Mouse (Mus musculus): ENCODE results near the gene Nkain2.

Nkain2 gene

DNA sequence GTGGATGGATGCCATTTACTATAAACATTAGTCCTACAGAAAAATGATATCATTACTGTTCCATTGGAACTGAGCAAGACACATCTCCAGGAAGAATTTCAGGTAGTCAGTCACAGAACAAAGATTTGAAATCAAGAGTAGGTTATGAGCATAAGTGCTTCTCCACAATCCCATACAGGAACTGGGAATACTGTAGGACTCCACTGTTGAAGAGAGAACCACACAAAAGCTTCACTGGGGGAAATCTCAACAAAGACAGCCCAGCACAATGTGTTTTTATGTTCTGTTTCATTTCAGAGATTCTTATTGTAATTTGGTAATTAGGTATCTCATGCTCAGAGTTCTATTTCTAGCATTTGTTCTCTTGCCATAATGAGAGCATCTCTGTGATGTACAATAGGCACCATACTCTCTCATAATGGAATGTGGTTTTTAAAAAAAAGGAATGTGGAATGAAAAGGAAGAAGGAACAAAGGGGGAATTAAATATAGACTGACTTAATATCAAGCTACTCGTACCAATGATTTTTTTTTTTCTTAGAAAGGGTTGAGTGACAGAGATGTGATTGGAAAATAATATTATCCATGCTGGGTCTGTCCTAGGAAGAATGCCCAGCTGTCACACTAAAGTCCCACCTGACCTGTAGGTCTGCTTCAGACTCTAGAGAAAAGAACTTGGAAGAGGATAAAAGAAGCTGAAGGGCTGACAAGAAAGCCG is 313.5 kb downstream of the Nkain2 start:
- no peak for DNase-seq (ENCODE audit: low spot score)

GRCm38 (mm10) chr10:32557673-32558072 is 332.6 kb downstream of the Nkain2 start:
- DNase-seq (ENCODE audit: low spot score) = no peak

DNA sequence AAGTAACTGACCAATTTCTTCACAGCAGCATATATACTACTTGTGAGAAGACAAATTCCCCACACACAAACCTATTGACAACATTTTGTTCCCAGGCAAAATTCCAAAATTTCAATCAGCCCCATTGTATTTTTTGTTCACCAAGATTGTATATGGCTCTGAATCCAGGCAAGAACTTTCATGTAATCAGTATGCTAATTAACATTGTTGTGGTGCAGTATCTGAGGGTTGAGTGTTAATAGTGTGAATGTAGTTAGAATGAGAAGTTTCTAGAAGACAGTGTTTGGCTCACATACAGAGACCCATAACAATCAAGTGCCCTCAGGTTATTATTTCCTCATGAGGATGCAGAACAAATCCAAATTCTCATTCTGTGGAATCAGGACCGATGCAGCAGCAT is 354.2 kb downstream of the Nkain2 start:
- DNase-seq (ENCODE audit: low spot score) = no peak

GRCm38 (mm10) chr10:32510821-32511220 is 379.4 kb downstream of the Nkain2 start:
- no peak for DNase-seq (ENCODE audit: low spot score)

- DNase-seq (ENCODE audit: low spot score) = no peak
Observed at GRCm38 (mm10) chr10:32494591-32495182, 395.6 kb downstream of the Nkain2 start.

- no peak for DNase-seq (ENCODE audit: low spot score)
Observed at GRCm38 (mm10) chr10:32493600-32493999, 396.7 kb downstream of the Nkain2 start.

- DNase-seq (ENCODE audit: low spot score) = no peak
Observed at GRCm38 (mm10) chr10:32462726-32463125, 427.5 kb downstream of the Nkain2 start.

DNA sequence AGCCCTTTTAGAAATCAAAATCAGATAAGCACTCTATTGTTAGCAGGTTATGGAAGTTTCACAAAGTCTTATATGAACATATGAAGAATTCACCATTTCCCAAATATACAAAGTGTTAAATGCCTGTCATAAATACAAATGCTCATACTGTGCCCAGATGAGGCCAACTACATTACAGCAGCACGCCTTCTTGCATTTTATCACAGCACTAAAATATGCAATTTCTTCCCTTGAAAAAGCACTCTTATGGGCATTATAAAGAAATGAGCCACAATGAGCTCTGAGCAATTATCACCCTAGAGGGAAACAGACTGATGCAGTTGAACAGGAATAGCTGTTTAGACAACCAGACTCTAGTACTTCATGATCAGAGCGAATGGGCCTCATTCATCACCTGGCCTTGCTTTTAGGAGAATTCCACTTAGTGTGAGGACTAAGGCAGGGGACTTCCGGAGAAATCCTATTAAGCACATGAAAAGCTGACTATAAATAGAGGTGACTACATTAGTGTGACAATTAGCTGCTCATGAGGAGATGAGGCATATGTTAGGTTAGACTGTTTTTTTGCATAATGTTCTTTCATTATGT is 450.2 kb downstream of the Nkain2 start:
- DNase-seq (ENCODE audit: low spot score) = no peak

DNA sequence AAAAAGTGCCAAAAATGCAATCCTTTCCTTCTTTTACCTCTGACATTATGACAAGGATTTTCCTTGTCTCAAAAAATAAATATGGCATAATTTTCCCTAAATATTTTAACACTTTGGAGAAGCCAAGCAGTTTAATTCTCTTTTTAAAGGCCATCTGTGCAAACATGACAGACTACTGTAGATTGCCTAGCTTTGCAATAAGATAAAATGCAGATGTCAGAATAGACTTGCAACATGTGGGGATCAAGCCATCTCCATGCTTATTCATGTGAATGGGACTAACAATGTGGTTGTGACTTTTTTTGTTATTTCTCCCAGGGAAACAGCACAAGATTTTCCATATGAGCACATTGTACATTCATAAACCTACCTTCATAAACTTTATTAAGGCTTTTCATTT is 476.0 kb downstream of the Nkain2 start:
- DNase-seq (ENCODE audit: low spot score) = no peak

DNA sequence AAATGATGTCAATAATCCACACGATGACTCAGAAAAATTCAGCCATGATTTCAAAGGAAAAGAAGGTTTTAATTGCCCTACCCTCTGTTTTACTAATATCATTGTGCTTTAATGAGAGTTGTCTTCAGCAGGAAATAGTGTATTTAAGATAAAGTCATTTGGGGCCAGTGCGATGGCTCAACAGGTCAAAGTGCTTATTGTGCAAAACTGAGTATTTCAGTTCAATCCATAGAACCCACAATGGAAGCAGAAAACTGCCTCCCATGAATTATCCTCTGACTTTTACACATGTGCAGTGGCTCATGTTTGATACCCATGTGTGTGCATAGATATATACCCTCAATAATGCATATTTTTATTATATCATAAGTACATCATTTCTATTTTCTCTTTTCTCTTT is 478.9 kb downstream of the Nkain2 start:
- no peak for DNase-seq (ENCODE audit: low spot score)

- no peak for DNase-seq (ENCODE audit: low spot score)
Observed at GRCm38 (mm10) chr10:32400961-32401360, 489.3 kb downstream of the Nkain2 start.

DNA sequence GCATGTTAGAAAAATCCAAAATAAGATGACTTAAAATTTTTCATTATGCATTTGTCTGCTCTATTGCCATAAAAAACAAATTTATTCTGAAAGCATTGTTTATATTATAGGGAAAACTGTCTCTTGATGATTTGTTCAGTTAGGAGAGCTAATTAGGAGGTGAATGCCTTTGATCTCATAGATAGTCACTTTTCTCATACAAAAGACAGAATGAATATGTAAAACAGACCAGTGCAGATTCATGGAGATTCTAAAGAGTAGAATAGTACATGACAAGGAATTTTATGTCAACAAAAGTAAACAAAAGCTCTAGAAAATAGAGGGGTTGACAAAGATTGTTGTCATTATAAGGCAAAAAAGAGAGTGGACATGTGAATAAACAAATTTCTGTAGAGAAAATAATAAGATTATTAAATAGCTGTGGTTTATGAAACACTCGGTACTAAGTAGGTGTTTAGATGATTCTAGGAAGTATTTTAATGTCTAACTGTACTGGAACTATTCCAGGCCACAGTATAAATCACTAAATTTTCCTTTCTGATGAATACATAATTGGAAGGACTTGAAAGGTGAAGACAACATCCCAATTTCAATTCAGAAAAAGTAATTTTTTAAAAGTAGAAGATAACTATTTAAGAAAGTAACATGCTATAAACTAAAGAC is 496.3 kb downstream of the Nkain2 start:
- DNase-seq (ENCODE audit: low spot score) = no peak

DNA sequence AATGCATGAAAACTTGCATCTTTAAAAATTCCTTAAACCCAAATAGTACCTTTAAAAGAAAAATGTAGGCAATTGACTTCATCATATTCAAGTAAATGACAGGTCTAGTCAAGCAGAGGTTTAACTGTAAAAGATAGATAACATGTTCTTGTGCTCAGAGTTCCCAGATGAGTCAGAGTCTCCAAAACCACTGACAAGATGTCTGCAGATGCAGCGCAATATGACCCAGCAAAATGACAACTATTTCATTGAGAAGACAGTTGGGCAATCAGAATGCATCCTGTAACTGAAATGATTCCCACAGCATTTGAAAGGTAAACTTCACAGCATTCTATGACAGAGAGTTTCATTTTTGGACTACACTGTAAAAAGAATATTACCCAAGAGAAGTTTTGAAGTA is 496.9 kb downstream of the Nkain2 start:
- no peak for DNase-seq (ENCODE audit: low spot score)

DNA sequence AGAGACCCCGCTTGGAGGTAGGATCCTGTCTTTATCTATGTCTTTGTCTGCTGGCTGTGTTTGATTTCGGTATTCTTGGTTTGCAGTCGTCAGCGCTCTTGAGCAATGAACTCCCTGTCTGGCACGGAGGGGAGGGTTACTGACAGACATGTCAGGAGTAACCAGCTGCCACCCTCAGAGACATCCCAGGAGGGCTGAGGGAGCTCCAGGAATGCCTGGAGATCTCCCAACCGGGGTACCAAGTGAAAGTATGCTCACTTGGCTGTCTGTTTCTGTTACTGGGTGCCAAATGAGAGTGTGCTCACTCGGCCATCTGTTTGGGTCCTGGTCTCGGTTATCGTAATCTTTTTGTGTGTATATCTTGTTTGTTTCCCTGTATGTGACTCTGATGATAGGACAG is 577.5 kb downstream of the Nkain2 start:
- DNase-seq (ENCODE audit: low spot score) = no peak

GRCm38 (mm10) chr10:32301024-32301597 is 589.2 kb downstream of the Nkain2 start:
- no peak for DNase-seq (ENCODE audit: low spot score)

GRCm38 (mm10) chr10:32290487-32290886 is 599.8 kb downstream of the Nkain2 start:
- no peak for DNase-seq (ENCODE audit: low spot score)

- no peak for DNase-seq (ENCODE audit: low spot score)
Observed at GRCm38 (mm10) chr10:32283690-32284089, 606.6 kb downstream of the Nkain2 start.

GRCm38 (mm10) chr10:32243266-32243882 is 646.9 kb downstream of the Nkain2 start:
- DNase-seq (ENCODE audit: low spot score) = no peak

- no peak for DNase-seq (ENCODE audit: low spot score)
Observed at GRCm38 (mm10) chr10:32241168-32241567, 649.1 kb downstream of the Nkain2 start.

DNA sequence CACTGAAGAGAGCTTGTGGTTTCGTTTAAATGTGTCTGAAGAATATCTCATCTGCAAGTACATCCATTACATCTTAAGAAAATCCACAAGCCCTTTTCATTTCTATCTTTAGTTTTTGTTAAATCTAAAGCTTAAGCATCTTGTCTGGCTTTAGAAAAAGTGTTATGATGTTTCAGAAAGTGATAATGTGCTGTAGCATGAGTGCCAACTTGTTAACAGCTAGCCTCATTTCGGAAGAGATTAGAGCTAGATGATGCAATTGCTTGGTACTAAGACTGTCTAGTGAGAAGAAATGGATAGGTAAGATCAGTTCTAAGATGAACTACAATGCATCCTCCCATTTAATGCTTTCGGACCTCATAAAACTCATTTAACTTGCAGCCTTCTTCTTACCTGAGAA is 707.3 kb downstream of the Nkain2 start:
- DNase-seq (ENCODE audit: low spot score) = no peak

- no peak for DNase-seq (ENCODE audit: low spot score)
Observed at GRCm38 (mm10) chr10:32091354-32091753, 798.9 kb downstream of the Nkain2 start.

- DNase-seq (ENCODE audit: low spot score) = no peak
Observed at GRCm38 (mm10) chr10:32060396-32060795, 829.9 kb downstream of the Nkain2 start.
